Mouse (Mus musculus) myocyte (in vitro differentiated cells): ENCODE measurements around the gene Rbm19.

Experiments
- POLR2A ChIP-seq: IDR thresholded peaks from one replicate; pipeline ENCODE4 v1.6.1; 2011; ENCODE audit warnings: low read depth, mild to moderate bottlenecking, control low read depth, moderate library complexity; ENCODE audit not compliant: insufficient read length
- REST ChIP-seq: IDR thresholded peaks from one replicate; pipeline ENCODE4 v1.6.1; 2011; ENCODE audit warnings: mild to moderate bottlenecking, control low read depth, moderate library complexity; ENCODE audit not compliant: insufficient read depth, insufficient read length

DNA sequence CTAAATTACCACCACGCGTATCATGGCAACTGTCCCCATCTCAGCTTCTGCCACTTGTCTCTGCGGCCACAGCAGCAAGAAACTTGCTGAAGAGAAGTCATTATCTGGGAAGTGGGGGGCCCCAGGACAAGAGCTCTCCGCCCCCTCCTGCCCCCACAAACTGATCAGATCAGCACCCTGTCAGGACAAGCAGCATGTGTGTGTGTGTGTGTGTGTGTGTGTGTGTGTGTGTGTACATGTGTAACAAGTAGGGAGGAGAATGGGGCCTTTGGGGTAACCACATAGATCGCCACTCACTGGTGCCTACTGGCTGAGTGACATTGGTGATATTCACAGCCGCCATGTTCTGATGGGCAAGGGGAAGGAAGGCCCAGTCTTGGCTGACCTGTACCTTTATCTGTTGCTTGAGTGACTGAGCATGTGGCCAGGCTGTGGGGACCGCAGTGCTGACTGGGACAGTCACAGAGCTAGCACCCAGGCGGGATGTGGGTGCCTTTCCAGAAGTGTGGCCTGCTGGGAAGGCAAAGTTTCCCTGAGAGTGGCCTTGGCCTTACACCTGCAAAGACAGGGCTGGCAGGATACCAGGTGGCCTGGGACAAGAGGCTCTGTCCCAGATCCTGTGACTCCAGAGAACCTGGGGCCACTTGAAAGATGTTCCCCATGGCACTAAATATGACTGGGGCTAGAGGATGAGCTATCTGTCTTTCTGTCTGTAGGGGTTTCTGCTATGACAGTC is 44.8 kb downstream of the Rbm19 start:
- no peak for TF ChIP-seq POLR2A
- no peak for TF ChIP-seq REST
